Mouse (Mus musculus): ENCODE data around the gene Pde4d. TPM values are rescaled to one million over a fixed set of nuclear protein-coding genes. Genes with fewer than 3 reads are reported as not detected.

Pde4d gene
- polyA plus RNA-seq, 1 experiment, result 15.1 TPM

- no peaks in the 10 kb centered on the region for H3K79me3 ChIP-seq (ENCODE audit: low read depth)
- no peak for TF ChIP-seq USF1 (IDR thresholded peaks at IDR 0.05; ENCODE audit: low read depth)
- no peak overlapping the region for H3ac ChIP-seq (ENCODE audit: control insufficient read depth, insufficient read length, low read depth)
- H3K36me3 ChIP-seq (ENCODE audit: control insufficient read depth, insufficient read depth), result no peaks in the 10 kb centered on the region
- H3K4me3 ChIP-seq (ENCODE audit: insufficient read depth, poor library complexity, severe bottlenecking), result no peak overlapping the region
- H3K79me2 ChIP-seq (ENCODE audit: control insufficient read depth, insufficient read depth), result no peaks in the 10 kb centered on the region
- H3K27me3 ChIP-seq (ENCODE audit: control insufficient read depth, insufficient read depth, insufficient read length), result no peaks in the 10 kb centered on the region
Measured at GRCm38 (mm10) chr13:109278504-109278912, 828.8 kb downstream of the Pde4d start.

GRCm38 (mm10) chr13:109279211-109279610, 829.5 kb downstream of the Pde4d start:
- H3ac ChIP-seq (ENCODE audit: control insufficient read depth, insufficient read length, low read depth), result no peak overlapping the region
- no peak overlapping the region for H3K4me3 ChIP-seq (ENCODE audit: insufficient read depth, poor library complexity, severe bottlenecking)
- TF ChIP-seq MYOG (IDR thresholded peaks at IDR 0.05; ENCODE audit: control insufficient read depth, extremely low read depth, insufficient read length) (no peak), USF1 (IDR thresholded peaks at IDR 0.05; ENCODE audit: low read depth) (no peak), FOSL1 (IDR thresholded peaks at IDR 0.05; ENCODE audit: insufficient read depth, low read length, poor library complexity, severe bottlenecking) (peak; percentile 10)
- H3K36me3 ChIP-seq (ENCODE audit: control insufficient read depth, insufficient read depth), result no peaks in the 10 kb centered on the region
- H3K79me2 ChIP-seq (ENCODE audit: control insufficient read depth, insufficient read depth), result no peaks in the 10 kb centered on the region
- H3K79me3 ChIP-seq (ENCODE audit: low read depth), result no peaks in the 10 kb centered on the region
- no peaks in the 10 kb centered on the region for H3K27me3 ChIP-seq (ENCODE audit: control insufficient read depth, insufficient read depth, insufficient read length)

- Histone ChIP-seq H3K79me3 (ENCODE audit: low read depth) (peaks cover 2% of the 10 kb centered on the region), H3K79me2 (ENCODE audit: control insufficient read depth, insufficient read depth) (no peaks in the 10 kb centered on the region), H3K4me3 (ENCODE audit: insufficient read depth, poor library complexity, severe bottlenecking) (no peak overlapping the region), H3K36me3 (ENCODE audit: control insufficient read depth, insufficient read depth) (no peaks in the 10 kb centered on the region), H3K27me3 (ENCODE audit: control insufficient read depth, insufficient read depth, insufficient read length) (no peaks in the 10 kb centered on the region), H3ac (ENCODE audit: control insufficient read depth, insufficient read length, low read depth) (no peak overlapping the region)
- TF ChIP-seq MAX (IDR thresholded peaks at IDR 0.05) (no peak), MYOG (IDR thresholded peaks at IDR 0.05; ENCODE audit: control insufficient read depth, extremely low read depth, insufficient read length) (no peak), USF1 (IDR thresholded peaks at IDR 0.05; ENCODE audit: low read depth) (no peak), CTCF (IDR thresholded peaks at IDR 0.05; ENCODE audit: control insufficient read depth, insufficient read depth, insufficient read length) (no peak), FOSL1 (IDR thresholded peaks at IDR 0.05; ENCODE audit: insufficient read depth, low read length, poor library complexity, severe bottlenecking) (no peak), CEBPB (IDR thresholded peaks at IDR 0.05; ENCODE audit: low read depth) (no peak), MYOD1 (IDR thresholded peaks at IDR 0.05; ENCODE audit: control insufficient read depth, insufficient read length, low read depth) (no peak)
Measured at GRCm38 (mm10) chr13:109280433-109280832, 830.7 kb downstream of the Pde4d start.

GRCm38 (mm10) chr13:109287465-109287864, 837.7 kb downstream of the Pde4d start:
- Histone ChIP-seq H3ac (ENCODE audit: control insufficient read depth, insufficient read length, low read depth) (no peak overlapping the region), H3K4me3 (ENCODE audit: insufficient read depth, poor library complexity, severe bottlenecking) (no peak overlapping the region), H3K36me3 (ENCODE audit: control insufficient read depth, insufficient read depth) (no peaks in the 10 kb centered on the region)

GRCm38 (mm10) chr13:109290922-109291321, 841.2 kb downstream of the Pde4d start:
- Histone ChIP-seq H3ac (ENCODE audit: control insufficient read depth, insufficient read length, low read depth) (no peak overlapping the region), H3K36me3 (ENCODE audit: control insufficient read depth, insufficient read depth) (no peaks in the 10 kb centered on the region), H3K79me3 (ENCODE audit: low read depth) (no peaks in the 10 kb centered on the region), H3K79me2 (ENCODE audit: control insufficient read depth, insufficient read depth) (no peaks in the 10 kb centered on the region), H3K27me3 (ENCODE audit: control insufficient read depth, insufficient read depth, insufficient read length) (no peaks in the 10 kb centered on the region), H3K4me3 (ENCODE audit: insufficient read depth, poor library complexity, severe bottlenecking) (no peak overlapping the region)
- no peak for TF ChIP-seq MAX (IDR thresholded peaks at IDR 0.05)
- no peak for TF ChIP-seq USF1 (IDR thresholded peaks at IDR 0.05; ENCODE audit: low read depth)
- no peak for TF ChIP-seq CEBPB (IDR thresholded peaks at IDR 0.05; ENCODE audit: low read depth)
- no peak for TF ChIP-seq CTCF (IDR thresholded peaks at IDR 0.05; ENCODE audit: control insufficient read depth, insufficient read depth, insufficient read length)
- TF ChIP-seq MYOG (IDR thresholded peaks at IDR 0.05; ENCODE audit: control insufficient read depth, extremely low read depth, insufficient read length), result no peak
- no peak for TF ChIP-seq FOSL1 (IDR thresholded peaks at IDR 0.05; ENCODE audit: insufficient read depth, low read length, poor library complexity, severe bottlenecking)
- no peak for TF ChIP-seq MYOD1 (IDR thresholded peaks at IDR 0.05; ENCODE audit: control insufficient read depth, insufficient read length, low read depth)

More at GRCm38 (mm10) chr13:109287465-109287864, 837.7 kb downstream of the Pde4d start:
- no peaks in the 10 kb centered on the region for H3K79me2 ChIP-seq (ENCODE audit: control insufficient read depth, insufficient read depth)
- peaks cover 2% of the 10 kb centered on the region for H3K79me3 ChIP-seq (ENCODE audit: low read depth)
- TF ChIP-seq MAX (IDR thresholded peaks at IDR 0.05) (no peak), CEBPB (IDR thresholded peaks at IDR 0.05; ENCODE audit: low read depth) (no peak), MYOG (IDR thresholded peaks at IDR 0.05; ENCODE audit: control insufficient read depth, extremely low read depth, insufficient read length) (no peak), FOSL1 (IDR thresholded peaks at IDR 0.05; ENCODE audit: insufficient read depth, low read length, poor library complexity, severe bottlenecking) (no peak), MYOD1 (IDR thresholded peaks at IDR 0.05; ENCODE audit: control insufficient read depth, insufficient read length, low read depth) (no peak), CTCF (IDR thresholded peaks at IDR 0.05; ENCODE audit: control insufficient read depth, insufficient read depth, insufficient read length) (no peak)
- H3K27me3 ChIP-seq (ENCODE audit: control insufficient read depth, insufficient read depth, insufficient read length), result no peaks in the 10 kb centered on the region

- no peaks in the 10 kb centered on the region for H3K79me2 ChIP-seq (ENCODE audit: control insufficient read depth, insufficient read depth)
- H3K36me3 ChIP-seq (ENCODE audit: control insufficient read depth, insufficient read depth), result no peaks in the 10 kb centered on the region
- no peaks in the 10 kb centered on the region for H3K79me3 ChIP-seq (ENCODE audit: low read depth)
- TF ChIP-seq MYOG (IDR thresholded peaks at IDR 0.05; ENCODE audit: control insufficient read depth, extremely low read depth, insufficient read length), result no peak
- no peak for TF ChIP-seq CEBPB (IDR thresholded peaks at IDR 0.05; ENCODE audit: low read depth)
- no peak for TF ChIP-seq CTCF (IDR thresholded peaks at IDR 0.05; ENCODE audit: control insufficient read depth, insufficient read depth, insufficient read length)
- TF ChIP-seq MAX (IDR thresholded peaks at IDR 0.05), result no peak
- TF ChIP-seq MYOD1 (IDR thresholded peaks at IDR 0.05; ENCODE audit: control insufficient read depth, insufficient read length, low read depth), result no peak
- TF ChIP-seq FOSL1 (IDR thresholded peaks at IDR 0.05; ENCODE audit: insufficient read depth, low read length, poor library complexity, severe bottlenecking), result no peak
- no peak for TF ChIP-seq USF1 (IDR thresholded peaks at IDR 0.05; ENCODE audit: low read depth)
- no peak overlapping the region for H3ac ChIP-seq (ENCODE audit: control insufficient read depth, insufficient read length, low read depth)
- no peak overlapping the region for H3K4me3 ChIP-seq (ENCODE audit: insufficient read depth, poor library complexity, severe bottlenecking)
- H3K27me3 ChIP-seq (ENCODE audit: control insufficient read depth, insufficient read depth, insufficient read length), result no peaks in the 10 kb centered on the region
Measured at GRCm38 (mm10) chr13:109293011-109293410, 843.3 kb downstream of the Pde4d start.
